In genomic region chr15:78912040-78912439, GRCm38 (mm10) we compare ENCODE assay signal across 10 mouse cellular contexts. TPM values are rescaled to one million over a fixed set of nuclear protein-coding genes. Genes with fewer than 3 reads are reported as not detected.
A peak's percentile ranks its signal among the peaks of the same experiment; 100 is the strongest.
DNase-seq lines count a peak whose midpoint lies in the region; ATAC-seq and TF ChIP-seq lines count a peak whose summit lies in the region.
"Had no signal": no experiment of that assay in that cellular context is flagged by ENCODE, and none has a peak within 500 bp of the region (broad histone marks: within the 10 kb centered on the region; RNA-seq: fewer than 3 reads in every experiment).

No protein-coding gene starts in this region.

- no peaks in the 10 kb centered on the region for H3K27me3 ChIP-seq in kidney, postnatal 0 days (ENCODE audit: insufficient read depth, low read length)
- no peaks in the 10 kb centered on the region for H3K27me3 ChIP-seq in kidney, embryonic 15.5 days

- TF ChIP-seq CTCF in kidney, postnatal 0 days (IDR thresholded peaks at IDR 0.05; ENCODE audit: low read depth): peak; percentile 75
- TF ChIP-seq CTCF in bone marrow, adult 2 months (IDR thresholded peaks at IDR 0.05; ENCODE audit: control insufficient read depth, insufficient read depth, low read length): peak; percentile 47

- H3K4me1 ChIP-seq in kidney, postnatal 0 days (replicated peaks; ENCODE audit: insufficient read depth, low read length): peaks cover 25% of the 10 kb centered on the region; the same call in 1 of the 2 replicates
- H3K4me1 ChIP-seq in kidney, embryonic 15.5 days: peaks cover 37% of the 10 kb centered on the region
- H3K4me1 ChIP-seq in bone marrow, adult 2 months (ENCODE audit: control insufficient read depth, insufficient read depth, low read length): no peaks in the 10 kb centered on the region; the same call in 1 of the 2 replicates

- no peak overlapping the region for H3K27ac ChIP-seq in kidney, postnatal 0 days
- H3K27ac ChIP-seq in kidney, embryonic 15.5 days: no peak overlapping the region
- H3K27ac ChIP-seq in bone marrow, adult 2 months (ENCODE audit: control insufficient read depth, insufficient read depth, low read depth, low read length, poor library complexity): no peak overlapping the region

- no peak overlapping the region for H3K4me3 ChIP-seq in kidney, postnatal 0 days (replicated peaks; ENCODE audit: low read depth, low read length)
- no peak overlapping the region for H3K4me3 ChIP-seq in kidney, embryonic 15.5 days (replicated peaks)
- H3K4me3 ChIP-seq in bone marrow, adult 2 months (replicated peaks; ENCODE audit: control insufficient read depth, low read depth, low read length): no peak overlapping the region
- H3K4me3 ChIP-seq: myocyte had no signal

- no peak overlapping the region for H3K9ac ChIP-seq in kidney, postnatal 0 days (ENCODE audit: low read depth, low read length)
- H3K9ac ChIP-seq in kidney, embryonic 15.5 days: no peak overlapping the region

- peak; percentile 70 for DNase-seq in kidney, postnatal 0 days (ENCODE audit: low spot score)
- peak; percentile 55 for DNase-seq in CD4-positive helper T cell, adult 2 months (ENCODE audit: low read depth, low spot score)
- peak; percentile 68 to 76 for DNase-seq in kidney, postnatal 4 days
- no peak for DNase-seq in ovary, postnatal 10 days (ENCODE audit: low spot score)
- no peak for DNase-seq in layer of hippocampus, adult 11-12 months (ENCODE audit: low spot score)
- DNase-seq in layer of hippocampus, adult 18-20 months (ENCODE audit: low spot score in 2 of 2): no peak

- ATAC-seq in kidney, postnatal 0 days (replicated peaks; ENCODE audit: low FRiP score, low read depth): no peak
- no peak for ATAC-seq in kidney, embryonic 15.5 days (replicated peaks; ENCODE audit: low FRiP score)

- H3K9me3 ChIP-seq in kidney, postnatal 0 days (replicated peaks; ENCODE audit: low read length): no peaks in the 10 kb centered on the region
- H3K9me3 ChIP-seq in kidney, embryonic 15.5 days (replicated peaks): no peaks in the 10 kb centered on the region

- WGBS in kidney, postnatal 0 days: 32% methylated on average over 9 of the region's 9 CpGs
- 37% methylated on average over 9 of the region's 9 CpGs for WGBS in kidney, embryonic 15.5 days
- WGBS in bone marrow, adult 2 months: 36% methylated on average over 9 of the region's 9 CpGs

- TF ChIP-seq POLR2A in bone marrow, adult 2 months (IDR thresholded peaks at IDR 0.05; ENCODE audit: borderline replicate concordance, control insufficient read depth, low read depth, low read length): no peak

- no peak overlapping the region for H3K4me2 ChIP-seq in kidney, postnatal 0 days (ENCODE audit: low read length)
- H3K4me2 ChIP-seq in kidney, embryonic 15.5 days: no peak overlapping the region

- H3K36me3 ChIP-seq in kidney, postnatal 0 days (ENCODE audit: insufficient read depth, low read length): peaks cover 32% of the 10 kb centered on the region
- H3K36me3 ChIP-seq in kidney, embryonic 15.5 days: peaks cover 57% of the 10 kb centered on the region

RNA-seq across cellular contexts. Expression of gene Pdxp, which starts 1.7 kb away (rescaled TPM):
- 7.1 and 7.8 TPM in 2 replicates for polyA plus RNA-seq in kidney, postnatal 0 days (2015; fragmentation: Nextera tagmentation; extraction: Ambion mirVana)
- 13.7 and 15.0 TPM in 2 replicates for polyA plus RNA-seq in kidney, embryonic 15.5 days (2015; fragmentation: Nextera tagmentation; extraction: Ambion mirVana)
- 5.7 and 8.0 TPM in 2 replicates for polyA plus RNA-seq in bone marrow, adult 2 months (2011; ENCODE audit: insufficient read depth, insufficient read length, low replicate concordance, missing spikeins)
- 100 to 1,000 TPM; 170 to 178 TPM for total RNA-seq in layer of hippocampus, adult 18-20 months (2021)

RNA-seq across cellular contexts. Expression of gene Sh3bp1, which starts 12.5 kb away (rescaled TPM):
- 19.6 and 24.6 TPM in 2 replicates for polyA plus RNA-seq in kidney, postnatal 0 days (2015; fragmentation: Nextera tagmentation; extraction: Ambion mirVana)
- polyA plus RNA-seq in kidney, embryonic 15.5 days (2015; fragmentation: Nextera tagmentation; extraction: Ambion mirVana): 34.4 and 41.6 TPM in 2 replicates
- 18.9 and 63.2 TPM in 2 replicates for polyA plus RNA-seq in bone marrow, adult 2 months (2011; ENCODE audit: insufficient read depth, insufficient read length, low replicate concordance, missing spikeins)
- total RNA-seq in layer of hippocampus, adult 18-20 months (2021): 10 to 100 TPM; 32.4 to 34.4 TPM

RNA-seq across cellular contexts. Expression of gene Gm49510, which starts 12.6 kb away (rescaled TPM):
- 0.30 TPM in 1 of 2 replicates, not detected in the other for polyA plus RNA-seq in kidney, postnatal 0 days (2015; fragmentation: Nextera tagmentation; extraction: Ambion mirVana)
- 0.14 and 0.60 TPM in 2 replicates for polyA plus RNA-seq in kidney, embryonic 15.5 days (2015; fragmentation: Nextera tagmentation; extraction: Ambion mirVana)
- polyA plus RNA-seq in bone marrow, adult 2 months (2011; ENCODE audit: insufficient read depth, insufficient read length, low replicate concordance, missing spikeins): not detected in 2 replicates
- under 1 TPM in 1 of 2 experiments, not detected in 1; 0.52 TPM for total RNA-seq in layer of hippocampus, adult 18-20 months (2021)
- total RNA-seq: layer of hippocampus, postnatal 10 days had no signal

RNA-seq across cellular contexts. Expression of gene Lgals1, which starts 14.5 kb away (rescaled TPM):
- 576 and 592 TPM in 2 replicates for polyA plus RNA-seq in kidney, postnatal 0 days (2015; fragmentation: Nextera tagmentation; extraction: Ambion mirVana)
- polyA plus RNA-seq in kidney, embryonic 15.5 days (2015; fragmentation: Nextera tagmentation; extraction: Ambion mirVana): 761 and 838 TPM in 2 replicates
- polyA plus RNA-seq in bone marrow, adult 2 months (2011; ENCODE audit: insufficient read depth, insufficient read length, low replicate concordance, missing spikeins): 75.3 and 222 TPM in 2 replicates
- 10 to 100 TPM; 23.8 to 27.0 TPM for total RNA-seq in layer of hippocampus, adult 18-20 months (2021)

RNA-seq across cellular contexts. Expression of gene Nol12, which starts 22.7 kb away (rescaled TPM):
- polyA plus RNA-seq in kidney, postnatal 0 days (2015; fragmentation: Nextera tagmentation; extraction: Ambion mirVana): 43.8 and 46.8 TPM in 2 replicates
- polyA plus RNA-seq in kidney, embryonic 15.5 days (2015; fragmentation: Nextera tagmentation; extraction: Ambion mirVana): 54.6 and 58.9 TPM in 2 replicates
- 14.6 and 30.5 TPM in 2 replicates for polyA plus RNA-seq in bone marrow, adult 2 months (2011; ENCODE audit: insufficient read depth, insufficient read length, low replicate concordance, missing spikeins)
- total RNA-seq in layer of hippocampus, adult 18-20 months (2021): 10 to 100 TPM; 36.2 to 37.5 TPM

Comparison
In these comparisons a context has a peak if more than half of its experiments do, and no peak if none do; other contexts are left out.
1. DNase-seq: peak in kidney, postnatal 0 days (single experiment), CD4-positive helper T cell, adult 2 months (single experiment) and kidney, postnatal 4 days (2 of 2); none in ovary, postnatal 10 days (single experiment), layer of hippocampus, adult 11-12 months (single experiment) and layer of hippocampus, adult 18-20 months (0 of 2).